Mouse (Mus musculus) E14TG2a.4 (cell line): Measurements from ENCODE around the gene Clmp.

ENCODE experiments used
- CTCF ChIP-seq: conservative IDR thresholded peaks from 2 replicates; pipeline ENCODE4 v1.5.1; 2014; ENCODE audit warnings: low read length
- POU5F1 ChIP-seq: IDR thresholded peaks from 2 replicates; pipeline ENCODE4 v1.6.1; 2014; ENCODE audit warnings: low read length, borderline replicate concordance

DNA sequence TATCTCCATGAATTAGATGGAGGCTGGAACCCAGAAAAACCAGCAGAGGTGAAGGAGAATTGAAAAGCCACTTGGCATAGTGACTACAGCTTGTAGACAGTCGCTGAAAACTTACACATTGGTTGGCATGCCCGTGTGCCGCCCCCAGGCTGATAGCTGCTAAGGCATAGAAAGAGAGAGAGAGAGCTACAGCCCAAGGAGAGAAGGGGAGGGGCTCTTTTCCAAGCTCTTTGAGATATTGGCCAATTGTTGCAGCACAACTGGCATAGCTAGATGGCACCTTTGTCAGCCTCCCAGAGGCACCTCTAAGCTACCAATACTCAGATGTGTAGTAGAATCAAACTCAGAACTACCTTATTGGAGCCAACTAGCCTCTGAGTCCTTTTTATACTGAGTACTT lies 1.8 kb downstream of the Clmp start:
- TF ChIP-seq CTCF (no peak), POU5F1 (no peak)
